Mouse (Mus musculus): Measurements from ENCODE around the gene H2-DMb2.

DNA sequence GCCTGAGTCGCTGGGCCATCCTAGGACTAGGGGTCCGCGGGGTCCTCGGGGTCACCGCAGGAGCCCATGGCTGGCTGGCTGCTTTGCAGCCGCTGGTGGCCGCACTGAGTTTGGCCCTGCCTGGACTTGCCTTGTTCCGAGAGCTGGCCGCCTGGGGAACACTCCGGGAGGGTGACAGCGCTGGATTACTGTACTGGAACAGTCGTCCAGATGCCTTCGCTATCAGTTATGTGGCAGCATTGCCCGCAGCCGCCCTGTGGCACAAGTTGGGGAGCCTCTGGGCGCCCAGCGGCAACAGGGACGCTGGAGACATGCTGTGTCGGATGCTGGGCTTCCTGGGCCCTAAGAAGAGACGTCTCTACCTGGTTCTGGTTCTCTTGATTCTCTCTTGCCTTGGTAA is 44.9 kb downstream of the H2-DMb2 start:
- TF ChIP-seq CTCF (IDR thresholded peaks at IDR 0.05; ENCODE audit: low read depth): no peak
- TF ChIP-seq EP300 (IDR thresholded peaks at IDR 0.05; ENCODE audit: low read depth): no peak

Measured in liver, postnatal 0 days (tissue).